Mouse (Mus musculus): ENCODE data around the gene Eng.

Eng gene

GRCm38 (mm10) chr2:32722046-32722445 lies 75.7 kb downstream of the Eng start:
- in situ Hi-C loops (cut with MboI; ENCODE audit: unreplicated experiment in 2 of 2) = no loop called here

- in situ Hi-C loops (cut with MboI; ENCODE audit: unreplicated experiment in 2 of 2) = no loop called here
Measured at GRCm38 (mm10) chr2:32722581-32722980, 76.2 kb downstream of the Eng start.

DNA sequence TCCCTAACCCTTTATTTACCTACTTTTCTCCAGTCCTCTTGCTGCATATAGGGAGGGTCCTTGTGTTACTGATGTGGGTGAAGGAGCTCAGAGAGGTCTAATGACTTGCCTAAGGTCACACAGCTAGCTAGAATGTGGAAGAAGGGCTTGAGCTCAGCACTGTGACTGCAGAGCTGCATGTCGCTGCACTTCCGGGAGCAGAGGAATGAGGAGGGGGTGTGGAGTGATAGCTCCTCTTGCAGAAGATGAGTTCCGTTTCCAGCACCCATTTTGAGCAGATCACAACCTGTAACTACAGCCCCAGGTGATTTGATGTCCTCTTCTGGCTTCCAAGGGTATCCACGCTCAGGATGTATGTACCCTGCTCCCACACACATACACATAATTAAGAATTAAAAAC lies 77.8 kb downstream of the Eng start:
- in situ Hi-C loops (cut with MboI; ENCODE audit: unreplicated experiment in 2 of 2) = no loop called here

DNA sequence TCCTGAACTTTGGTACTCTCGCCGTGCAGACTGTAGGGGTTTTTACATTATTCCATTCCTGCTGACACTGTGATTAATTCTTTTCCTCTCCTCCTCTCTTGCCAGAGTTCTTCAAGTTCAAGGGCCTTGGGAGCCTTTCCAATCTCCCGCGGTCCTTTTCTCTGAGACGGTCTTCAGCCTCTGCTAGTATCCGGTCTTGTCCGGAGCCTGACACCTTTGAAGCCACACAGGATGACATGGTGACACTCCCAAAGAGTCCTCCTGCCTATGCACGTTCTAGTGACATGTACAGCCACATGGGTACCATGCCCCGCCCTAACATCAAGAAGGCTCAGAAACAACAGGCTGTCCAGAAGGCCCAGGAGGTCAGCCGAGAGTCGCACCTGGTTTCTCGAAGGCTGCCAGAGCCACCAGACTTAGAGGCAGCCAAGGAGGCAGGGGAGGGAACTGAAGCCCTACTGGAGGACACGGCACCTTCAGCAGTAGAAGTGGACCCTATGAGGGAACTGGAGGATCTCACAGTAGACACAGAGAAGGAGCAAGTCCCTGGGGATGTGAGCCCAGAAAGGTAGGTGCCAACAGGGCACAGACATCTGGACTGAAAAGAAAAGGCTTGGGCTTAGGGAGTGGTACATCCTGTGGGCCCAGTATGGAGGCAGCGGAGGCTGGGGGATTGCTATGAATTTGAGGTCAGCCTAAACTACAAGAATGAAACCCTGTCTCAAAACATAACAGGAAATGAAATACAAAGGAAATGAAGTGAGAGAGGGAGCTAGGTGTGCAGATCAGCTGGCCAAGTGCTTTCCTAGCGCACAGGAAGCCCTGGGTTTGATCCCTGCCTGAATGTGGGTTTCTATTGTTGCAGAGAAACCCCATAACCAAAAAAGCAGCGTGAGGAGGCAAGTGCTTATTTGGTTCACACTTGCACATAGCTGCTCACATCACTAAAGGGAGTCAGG lies 78.7 kb downstream of the Eng start:
- in situ Hi-C loops (cut with MboI; ENCODE audit: unreplicated experiment in 2 of 2) = no loop called here

GRCm38 (mm10) chr2:32727435-32727834 lies 81.0 kb downstream of the Eng start:
- in situ Hi-C loops (cut with MboI; ENCODE audit: unreplicated experiment in 2 of 2) = no loop called here

GRCm38 (mm10) chr2:32728463-32728862 lies 82.1 kb downstream of the Eng start:
- in situ Hi-C loops (cut with MboI; ENCODE audit: unreplicated experiment in 2 of 2) = no loop called here

- in situ Hi-C loops (cut with MboI; ENCODE audit: unreplicated experiment in 2 of 2) = no loop called here
Measured at GRCm38 (mm10) chr2:32729547-32729946, 83.2 kb downstream of the Eng start.

DNA sequence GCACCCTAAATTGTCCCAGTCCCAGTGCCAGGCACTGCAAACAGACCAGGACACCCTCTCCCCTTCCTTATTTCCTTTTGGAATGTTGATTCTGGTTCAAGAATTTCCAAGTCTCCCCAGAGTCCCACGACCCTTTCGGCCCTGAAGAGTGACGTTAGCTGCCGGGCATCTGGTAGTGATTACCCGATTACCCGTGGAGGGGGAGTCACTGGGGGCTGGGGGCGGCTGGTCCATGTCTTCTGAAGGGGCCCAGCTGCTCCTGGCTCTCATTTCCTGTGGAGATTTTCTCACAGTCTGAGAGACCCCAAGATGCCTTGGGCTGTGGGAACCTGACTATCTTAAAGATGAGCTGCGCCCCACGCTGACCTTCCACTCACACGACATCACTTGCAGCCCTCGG lies 84.5 kb downstream of the Eng start:
- in situ Hi-C loops (cut with MboI; ENCODE audit: unreplicated experiment in 2 of 2) = no loop called here

GRCm38 (mm10) chr2:32731911-32732310 lies 85.5 kb downstream of the Eng start:
- in situ Hi-C loops (cut with MboI; ENCODE audit: unreplicated experiment in 2 of 2) = no loop called here

All from v-Abl transformed pro-B cells (cell line).